Mouse (Mus musculus) midbrain, embryonic 14.5 days (tissue): Measurements from ENCODE around the gene Daxx. TPM values are rescaled to one million over a fixed set of nuclear protein-coding genes. Genes with fewer than 3 reads are reported as not detected.
A peak's percentile ranks its signal among the peaks of the same experiment; 100 is the strongest.
"Not testable (repeated sequence)": the region's sequence is repeated elsewhere in the genome, so short reads cannot be mapped to it uniquely, and the experiment has no call there.

ENCODE experiments used
- ATAC-seq: fragments of 200-750 bp; cut with Nextera tagmentation; 2 replicates; pipeline ENCODE4 v1.8.0; 2017; ENCODE audit warnings: moderate number of reproducible peaks, moderate library complexity; ENCODE audit not compliant: low FRiP score, low TSS enrichment
- DNase-seq: peaks from one replicate; pipeline ENCODE4 v3.0.0-alpha.2; 2015
- H3K27ac ChIP-seq: fragments of 300-500 bp; sonication (generic); replicated peaks from 2 replicates; pipeline ENCODE4 v1.5.1; 2014; ENCODE audit warnings: mild to moderate bottlenecking, low read depth, low read length, moderate library complexity
- H3K27me3 ChIP-seq: fragments of 300-500 bp; sonication (generic); 2 replicates; pipeline ENCODE4 v1.6.1; 2014; ENCODE audit warnings: low read length, control low read depth, mixed read lengths; ENCODE audit not compliant: control insufficient read depth, insufficient read depth
- H3K36me3 ChIP-seq: fragments of 300-500 bp; sonication (generic); 2 replicates; pipeline ENCODE4 v1.6.1; 2014; ENCODE audit warnings: low read length, control low read depth; ENCODE audit not compliant: control insufficient read depth, insufficient read depth
- H3K4me1 ChIP-seq: fragments of 300-500 bp; sonication (generic); 2 replicates; pipeline ENCODE4 v1.6.1; 2014; ENCODE audit warnings: mild to moderate bottlenecking, antibody characterized with exemption, low read length, control low read depth; ENCODE audit not compliant: control insufficient read depth, insufficient read depth
- H3K4me2 ChIP-seq: fragments of 300-500 bp; sonication (generic); 2 replicates; pipeline ENCODE4 v1.6.1; 2014; ENCODE audit warnings: mild to moderate bottlenecking, low read length, moderate library complexity
- H3K4me3 ChIP-seq: fragments of 300-500 bp; sonication (generic); replicated peaks from 2 replicates; pipeline ENCODE4 v1.5.1; 2014; ENCODE audit warnings: low read depth, low read length
- H3K9ac ChIP-seq: fragments of 300-500 bp; sonication (generic); replicated peaks from 2 replicates; pipeline ENCODE4 v1.6.1; 2014; ENCODE audit warnings: mild to moderate bottlenecking, low read length, moderate library complexity
- H3K9me3 ChIP-seq: fragments of 300-500 bp; sonication (generic); 2 replicates; pipeline ENCODE4 v1.6.1; 2016; ENCODE audit warnings: low read length, control low read depth, mixed read lengths; ENCODE audit not compliant: control insufficient read depth
- WGBS: fragments of 180-500 bp; shearing (Covaris S2); extraction: QIAGEN DNeasy Blood & Tissue Kit; methylation state at CpG from one replicate; pipeline ENCODE4 v1.1.7; 2014; 5-methylcytosine and 5-hydroxymethylcytosine counted together
- polyA plus RNA-seq: library from polyadenylated mRNA; unstranded; fragments of >200 nt; fragmentation: Nextera tagmentation; extraction: Ambion mirVana; gene quantifications from 2 replicates; pipeline ENCODE4 v1.2.1, GENCODE M21; 2014

The Daxx gene
- polyA plus RNA-seq, result 40.7 and 44.6 TPM in 2 replicates

DNA sequence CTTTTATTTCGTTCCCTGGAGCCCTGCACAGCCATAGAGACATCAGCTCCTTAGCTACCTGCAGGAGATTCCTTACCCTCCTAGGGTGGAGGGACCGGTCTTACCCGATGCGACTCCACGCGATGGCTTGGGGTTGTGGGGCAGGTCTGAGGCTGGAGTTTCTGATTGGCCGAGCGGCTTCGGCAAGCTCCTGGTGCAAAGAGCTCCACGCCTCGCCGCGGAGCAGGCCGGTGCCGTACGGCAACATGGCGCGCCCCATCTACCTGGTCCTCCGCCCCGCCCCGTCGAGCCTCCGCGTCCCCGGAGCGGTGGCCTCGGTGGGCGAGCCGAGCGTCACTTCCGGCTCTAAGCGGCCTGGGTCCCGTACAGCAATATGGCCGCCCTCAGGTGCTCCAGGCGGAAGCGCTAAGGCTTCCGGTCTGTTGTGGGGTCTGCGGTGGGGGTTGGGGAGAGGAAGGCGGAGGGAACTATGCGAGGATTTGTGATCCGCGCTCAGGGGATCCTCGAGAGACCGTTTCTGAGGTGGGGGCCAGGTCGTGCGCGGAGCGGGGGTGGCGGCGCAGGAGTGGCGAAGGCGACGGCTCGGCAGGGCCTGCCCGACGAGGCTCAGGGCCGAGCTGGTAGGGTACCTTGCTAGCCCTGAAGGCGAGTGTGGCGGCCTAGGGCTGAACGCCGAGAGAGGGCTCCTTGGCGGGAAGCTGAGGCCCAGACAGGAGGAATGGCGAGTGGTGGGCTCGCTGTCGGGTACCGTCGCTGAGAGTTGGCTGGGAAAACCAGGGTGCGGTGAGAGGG is at the start of gene Daxx:
Gene Daxx, plus strand, starts transcription at position 338 of the 792 bp plus-strand sequence.
- Histone ChIP-seq H3K36me3 (peaks cover 31% of the 10 kb centered on the region), H3K9ac (peak within 1 kb of the TSS; percentile 81), H3K4me2 (peak within 1 kb of the TSS; percentile 93), H3K27ac (peak within 1 kb of the TSS; percentile 93), H3K4me1 (peaks cover 14% of the 10 kb centered on the region), H3K9me3 (no peaks in the 10 kb centered on the region), H3K27me3 (no peaks in the 10 kb centered on the region), H3K4me3 (peak within 1 kb of the TSS; percentile 76)
- peak; percentile 97 for ATAC-seq
- peak; percentile 100 for DNase-seq
- WGBS, result under 1% methylated on average over 68 of the region's 68 CpGs

DNA sequence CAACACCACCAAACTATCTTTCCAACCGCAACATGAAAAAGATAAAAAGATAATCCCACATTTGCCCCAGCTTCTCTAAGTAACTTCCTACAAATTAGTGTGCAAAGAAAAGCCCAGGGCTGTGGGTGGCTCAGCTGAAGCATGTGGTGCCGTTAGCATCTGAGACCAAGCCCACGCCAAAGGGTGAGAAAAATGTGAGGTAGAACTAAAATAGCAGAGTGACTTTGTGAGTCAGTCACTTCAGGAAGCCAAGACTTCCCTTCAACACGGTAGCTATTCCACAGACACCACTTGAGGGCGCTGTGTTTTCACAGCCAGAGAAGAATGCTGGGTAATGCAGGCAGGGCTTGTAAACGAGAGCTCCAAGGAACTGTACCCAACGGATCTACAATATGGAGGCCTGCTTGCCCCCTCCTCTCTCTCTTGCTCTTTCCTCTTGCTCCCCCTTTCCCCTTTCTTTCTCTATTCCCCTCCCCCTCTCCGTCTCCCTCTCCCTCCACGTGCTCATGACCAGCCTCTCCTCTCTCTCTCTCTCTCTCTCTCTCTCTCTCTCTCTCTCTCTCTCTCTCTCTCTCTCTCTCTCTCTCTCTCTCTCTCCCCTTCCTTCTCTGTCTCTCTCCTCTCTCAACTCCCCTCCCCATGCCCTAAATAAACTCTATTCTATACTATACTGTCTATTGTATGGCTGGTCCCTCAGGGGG is 43.7 kb upstream of the Daxx start:
- no peaks in the 10 kb centered on the region for H3K27me3 ChIP-seq
- no peak overlapping the region for H3K9ac ChIP-seq
- WGBS, result 42% methylated on average over 9 of the region's 9 CpGs
- no peak overlapping the region for H3K27ac ChIP-seq
- H3K4me3 ChIP-seq, result no peak overlapping the region
- H3K36me3 ChIP-seq, result no peaks in the 10 kb centered on the region
- H3K4me1 ChIP-seq, result no peaks in the 10 kb centered on the region
- no peaks in the 10 kb centered on the region for H3K9me3 ChIP-seq
- no peak for ATAC-seq
- DNase-seq, result peak; percentile 3
- no peak overlapping the region for H3K4me2 ChIP-seq

GRCm38 (mm10) chr17:33873537-33873936 is 35.7 kb upstream of the Daxx start, which contains the start of gene Gm7029:
TSS of gene Gm7029 (plus strand) at chr17:33873837.
- H3K4me3 ChIP-seq, H3K27ac ChIP-seq, ATAC-seq, H3K9me3 ChIP-seq, H3K36me3 ChIP-seq, H3K4me2 ChIP-seq, H3K4me1 ChIP-seq, H3K27me3 ChIP-seq, H3K9ac ChIP-seq, DNase-seq: not testable (repeated sequence)
- WGBS, result 76% methylated on average over 3 of the region's 12 CpGs

GRCm38 (mm10) chr17:33874411-33874810 is 34.8 kb upstream of the Daxx start:
- 82% methylated on average over 11 of the region's 11 CpGs for WGBS
- H3K27ac ChIP-seq, result no peak overlapping the region
- no peak overlapping the region for H3K4me2 ChIP-seq
- no peak overlapping the region for H3K4me3 ChIP-seq
- H3K4me1 ChIP-seq, result no peaks in the 10 kb centered on the region
- H3K27me3 ChIP-seq, result no peaks in the 10 kb centered on the region
- no peak for ATAC-seq
- 0 out of 2 replicates have a peak, but pooled peaks cover 3% of the 10 kb centered on the region for H3K36me3 ChIP-seq
- no peak overlapping the region for H3K9ac ChIP-seq
- no peaks in the 10 kb centered on the region for H3K9me3 ChIP-seq
- DNase-seq, result no peak

- WGBS, result 81% methylated on average over 5 of the region's 5 CpGs
- H3K9me3 ChIP-seq, H3K27me3 ChIP-seq, H3K4me1 ChIP-seq, H3K36me3 ChIP-seq, ATAC-seq, H3K4me3 ChIP-seq, H3K9ac ChIP-seq, H3K4me2 ChIP-seq, H3K27ac ChIP-seq, DNase-seq: not testable (repeated sequence)
Observed at GRCm38 (mm10) chr17:33875797-33876196, 33.4 kb upstream of the Daxx start.

DNA sequence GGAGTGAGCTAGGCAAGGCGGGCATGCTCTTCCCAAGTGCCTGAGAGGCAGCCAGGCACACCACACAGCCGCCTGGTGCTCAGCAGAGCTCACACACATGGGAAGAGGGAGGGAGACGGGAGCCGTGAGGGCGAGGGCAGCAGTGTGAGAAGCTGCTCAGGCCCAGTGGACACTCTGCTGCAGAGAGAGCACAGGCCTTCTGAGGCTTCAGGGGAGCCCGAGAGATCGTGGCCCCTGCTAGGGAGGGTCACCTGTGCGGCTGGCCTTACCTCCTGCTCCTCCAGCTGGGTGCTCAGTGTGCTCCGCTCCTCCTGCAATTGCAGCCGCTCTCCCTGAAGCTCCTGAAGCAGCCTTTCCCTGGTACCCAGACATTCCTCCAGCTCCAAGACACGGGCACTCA is 24.9 kb upstream of the Daxx start:
- H3K9me3 ChIP-seq, H3K27me3 ChIP-seq, H3K36me3 ChIP-seq, H3K4me1 ChIP-seq, H3K9ac ChIP-seq, DNase-seq, H3K4me3 ChIP-seq, H3K27ac ChIP-seq, H3K4me2 ChIP-seq, ATAC-seq: not testable (repeated sequence)
- 94% methylated on average over 10 of the region's 11 CpGs for WGBS

DNA sequence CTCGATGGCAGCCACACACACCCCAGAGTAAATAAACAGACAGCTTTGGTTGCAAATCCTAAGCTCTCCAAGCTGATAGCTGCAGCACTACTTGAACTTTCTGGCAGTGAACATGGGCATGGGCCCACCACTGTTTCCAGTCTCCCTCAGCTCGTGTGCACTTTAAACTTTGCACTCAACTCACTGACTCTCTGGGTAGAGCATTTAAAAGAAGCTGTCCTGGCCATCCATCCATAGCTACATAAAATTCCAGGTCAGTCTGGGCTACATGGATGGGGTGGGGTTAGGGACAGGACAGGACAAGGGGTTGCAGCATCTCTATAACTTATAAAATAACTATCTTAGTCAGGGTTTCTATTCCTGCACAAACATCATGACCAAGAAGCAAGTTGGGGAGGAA is 21.4 kb upstream of the Daxx start:
- not testable (repeated sequence) for ATAC-seq, H3K9ac ChIP-seq

DNA sequence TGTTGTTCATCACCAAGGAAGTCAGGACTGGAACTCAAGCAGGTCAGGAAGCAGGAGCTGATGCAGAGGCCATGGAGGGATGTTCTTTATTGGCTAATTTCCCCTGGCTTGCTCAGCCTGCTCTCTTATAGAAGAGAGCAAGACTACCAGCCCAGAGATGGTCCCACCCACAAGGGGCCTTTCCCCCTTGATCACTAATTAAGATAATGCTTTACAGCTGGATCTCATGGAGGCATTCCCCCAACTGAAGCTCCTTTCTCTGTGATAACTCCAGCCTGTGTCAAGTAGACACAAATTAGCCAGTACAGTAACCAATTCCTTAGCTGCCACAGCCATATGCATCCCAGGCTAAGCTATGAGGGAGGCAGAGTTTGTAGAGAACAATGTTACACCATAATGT is 21.0 kb upstream of the Daxx start:
- H3K27ac ChIP-seq, H3K36me3 ChIP-seq, H3K4me2 ChIP-seq, DNase-seq, H3K4me1 ChIP-seq, ATAC-seq, H3K9me3 ChIP-seq, H3K4me3 ChIP-seq, H3K9ac ChIP-seq, H3K27me3 ChIP-seq: not testable (repeated sequence)

More for the DNA sequence above, 21.4 kb upstream of the Daxx start:
- 85% methylated on average over 2 of the region's 2 CpGs for WGBS
- not testable (repeated sequence) for H3K4me3 ChIP-seq, H3K4me1 ChIP-seq, H3K27ac ChIP-seq, DNase-seq, H3K27me3 ChIP-seq, H3K36me3 ChIP-seq, H3K9me3 ChIP-seq, H3K4me2 ChIP-seq
